Mouse (Mus musculus) right cerebral cortex, postnatal 14 days (tissue): Measurements from ENCODE around the gene Lrrc56.

Source experiments
- DNase-seq: peaks from one replicate; pipeline ENCODE4 v3.0.0; 2022

The Lrrc56 gene

GRCm38 (mm10) chr7:141193948-141194347 is at the start of gene Lrrc56, which contains the start of gene Hras:
Gene Lrrc56 (plus strand): TSS chr7:141194157.
Gene Hras (minus strand): TSS chr7:141194005.
- DNase-seq, result peak; percentile 98

- no peak for DNase-seq
Measured at GRCm38 (mm10) chr7:141144650-141145049, 49.3 kb upstream of the Lrrc56 start.

GRCm38 (mm10) chr7:141145403-141145802 is 48.6 kb upstream of the Lrrc56 start:
- no peak for DNase-seq

GRCm38 (mm10) chr7:141146043-141146595 is 47.8 kb upstream of the Lrrc56 start:
- DNase-seq, result no peak

- no peak for DNase-seq
Measured at GRCm38 (mm10) chr7:141147044-141147443, 46.9 kb upstream of the Lrrc56 start.

GRCm38 (mm10) chr7:141148639-141149038 is 45.3 kb upstream of the Lrrc56 start:
- no peak for DNase-seq

GRCm38 (mm10) chr7:141155362-141155761 is 38.6 kb upstream of the Lrrc56 start:
- no peak for DNase-seq

- no peak for DNase-seq
Measured at GRCm38 (mm10) chr7:141164397-141164796, 29.6 kb upstream of the Lrrc56 start.

- no peak for DNase-seq
Measured at GRCm38 (mm10) chr7:141164850-141165249, 29.1 kb upstream of the Lrrc56 start.

GRCm38 (mm10) chr7:141167901-141168517 is 25.9 kb upstream of the Lrrc56 start:
- DNase-seq, result no peak

- peak; percentile 30 for DNase-seq
Measured at GRCm38 (mm10) chr7:141168518-141168953, 25.4 kb upstream of the Lrrc56 start.

- DNase-seq, result no peak
Measured at GRCm38 (mm10) chr7:141169300-141169699, 24.7 kb upstream of the Lrrc56 start.

- no peak for DNase-seq
Measured at GRCm38 (mm10) chr7:141169866-141170265, 24.1 kb upstream of the Lrrc56 start.

GRCm38 (mm10) chr7:141172116-141173006 is 21.6 kb upstream of the Lrrc56 start, which contains the start of gene Rnh1:
Gene Rnh1 (minus strand): TSS chr7:141172857.
- DNase-seq, result peak; percentile 94

- DNase-seq, result no peak
Measured at GRCm38 (mm10) chr7:141173323-141173850, 20.6 kb upstream of the Lrrc56 start.

GRCm38 (mm10) chr7:141175068-141175467 is 18.9 kb upstream of the Lrrc56 start:
- no peak for DNase-seq

GRCm38 (mm10) chr7:141176173-141176572 is 17.8 kb upstream of the Lrrc56 start:
- DNase-seq, result peak; percentile 88

GRCm38 (mm10) chr7:141188194-141188593 is 5.8 kb upstream of the Lrrc56 start:
- no peak for DNase-seq

GRCm38 (mm10) chr7:141188733-141189132 is 5.2 kb upstream of the Lrrc56 start:
- DNase-seq, result no peak

- no peak for DNase-seq
Measured at GRCm38 (mm10) chr7:141190220-141190619, 3.7 kb upstream of the Lrrc56 start.

GRCm38 (mm10) chr7:141191036-141191435 is 2.9 kb upstream of the Lrrc56 start:
- DNase-seq, result no peak

- DNase-seq, result no peak
Measured at GRCm38 (mm10) chr7:141191796-141192685, 1.9 kb upstream of the Lrrc56 start.
